Mouse (Mus musculus) right cerebral cortex, postnatal 14 days (tissue): Measurements from ENCODE around the gene Clba1.
A peak's percentile ranks its signal among the peaks of the same experiment; 100 is the strongest.

ENCODE experiments used
- DNase-seq: peaks from one replicate; pipeline ENCODE4 v3.0.0; 2022

The Clba1 gene

GRCm38 (mm10) chr12:112808587-112809364 lies at the start of gene Clba1:
TSS of gene Clba1 (plus strand) at chr12:112808937.
- peak; percentile 93 for DNase-seq

GRCm38 (mm10) chr12:112759471-112759870 lies 49.3 kb upstream of the Clba1 start:
- DNase-seq: no peak

GRCm38 (mm10) chr12:112760154-112760926 lies 48.4 kb upstream of the Clba1 start, which contains the start of gene Pld4:
TSS of gene Pld4 (plus strand) at chr12:112760655.
- DNase-seq: no peak

- DNase-seq: no peak
These were observed 47.3 kb upstream of the Clba1 start for GRCm38 (mm10) chr12:112761411-112761810.

- no peak for DNase-seq
These were observed 46.7 kb upstream of the Clba1 start for GRCm38 (mm10) chr12:112762018-112762417.

GRCm38 (mm10) chr12:112763176-112763575 lies 45.6 kb upstream of the Clba1 start:
- no peak for DNase-seq

- DNase-seq: no peak
These were observed 44.6 kb upstream of the Clba1 start for GRCm38 (mm10) chr12:112764141-112764540.

GRCm38 (mm10) chr12:112764991-112765390 lies 43.7 kb upstream of the Clba1 start:
- DNase-seq: no peak

GRCm38 (mm10) chr12:112766586-112766985 lies 42.2 kb upstream of the Clba1 start:
- DNase-seq: no peak

- no peak for DNase-seq
These were observed 41.5 kb upstream of the Clba1 start for GRCm38 (mm10) chr12:112767036-112767890.

GRCm38 (mm10) chr12:112768166-112768565 lies 40.6 kb upstream of the Clba1 start:
- DNase-seq: no peak

GRCm38 (mm10) chr12:112769031-112769430 lies 39.7 kb upstream of the Clba1 start:
- no peak for DNase-seq

- DNase-seq: no peak
These were observed 39.0 kb upstream of the Clba1 start for GRCm38 (mm10) chr12:112769751-112770150.

GRCm38 (mm10) chr12:112770396-112770795 lies 38.3 kb upstream of the Clba1 start:
- no peak for DNase-seq

- no peak for DNase-seq
These were observed 36.4 kb upstream of the Clba1 start for GRCm38 (mm10) chr12:112772306-112772705.

- DNase-seq: no peak
These were observed 35.4 kb upstream of the Clba1 start for GRCm38 (mm10) chr12:112773366-112773765.

- DNase-seq: no peak
These were observed 34.7 kb upstream of the Clba1 start for GRCm38 (mm10) chr12:112774026-112774425.

- DNase-seq: no peak
These were observed 34.3 kb upstream of the Clba1 start for GRCm38 (mm10) chr12:112774481-112774880.

- DNase-seq: peak; percentile 1
These were observed 17.7 kb upstream of the Clba1 start for GRCm38 (mm10) chr12:112791026-112791425.

GRCm38 (mm10) chr12:112793601-112794355 lies 15.0 kb upstream of the Clba1 start:
- no peak for DNase-seq

GRCm38 (mm10) chr12:112794356-112794816 lies 14.4 kb upstream of the Clba1 start:
- peak; percentile 4 for DNase-seq

- no peak for DNase-seq
These were observed 13.7 kb upstream of the Clba1 start for GRCm38 (mm10) chr12:112794998-112795397.
